Comparison of ENCODE assay signal across 11 mouse cellular contexts in the genomic region with DNA sequence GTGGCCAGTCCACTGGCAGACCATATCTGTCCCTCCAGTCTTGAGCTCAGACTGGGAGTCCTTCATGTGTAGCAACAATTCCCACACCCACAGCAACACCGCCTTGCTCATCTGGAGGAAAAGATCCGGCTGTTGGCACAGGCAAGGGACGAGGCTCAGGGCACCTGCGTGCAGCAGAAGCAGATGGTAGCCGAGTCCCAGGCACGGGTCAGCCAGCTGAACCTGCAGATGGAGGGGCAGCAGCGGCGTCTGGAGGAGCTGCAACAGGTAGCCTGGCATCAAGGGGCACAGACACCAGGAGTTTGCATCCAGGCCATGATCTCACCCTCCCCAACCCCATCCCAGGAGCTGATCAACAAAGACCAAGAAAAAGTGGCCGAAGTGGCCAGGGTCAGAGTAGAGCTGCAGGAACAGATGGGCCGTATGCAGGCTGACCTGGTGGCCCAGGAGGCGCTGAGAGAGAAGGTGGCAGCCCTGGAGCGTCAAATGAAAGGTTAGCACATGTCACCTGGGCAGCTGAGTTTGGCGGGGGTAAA. TPM values are rescaled to one million over a fixed set of nuclear protein-coding genes. Genes with fewer than 3 reads are reported as not detected.
DNase-seq lines count a peak whose midpoint lies in the region; ATAC-seq and TF ChIP-seq lines count a peak whose summit lies in the region.
"Had no signal": no experiment of that assay in that cellular context is flagged by ENCODE, and none has a peak within 500 bp of the region (broad histone marks: within the 10 kb centered on the region; RNA-seq: fewer than 3 reads in every experiment).

No protein-coding gene starts in this region.

- H3K36me3 ChIP-seq in limb, embryonic 10.5 days = peaks cover 54% of the 10 kb centered on the region
- H3K36me3 ChIP-seq in limb, embryonic 12.5 days = peaks cover 58% of the 10 kb centered on the region

- no peak overlapping the region for H3K27ac ChIP-seq in gastrocnemius, adult 2 months
- H3K27ac ChIP-seq in limb, embryonic 10.5 days = no peak overlapping the region
- H3K27ac ChIP-seq in limb, embryonic 12.5 days = no peak overlapping the region
- H3K27ac ChIP-seq: heart, adult 2 months; macrophage had no signal

- peaks cover 9% of the 10 kb centered on the region for H3K4me1 ChIP-seq in lung, adult 2 months (ENCODE audit: control insufficient read depth, insufficient read depth, low read length)
- H3K4me1 ChIP-seq in limb, embryonic 10.5 days = peaks cover 39% of the 10 kb centered on the region
- H3K4me1 ChIP-seq in limb, embryonic 12.5 days (replicated peaks) = peaks cover 18% of the 10 kb centered on the region

- no peak for TF ChIP-seq CTCF in gastrocnemius, adult 2 months (IDR thresholded peaks at IDR 0.05)
- TF ChIP-seq CTCF in lung, adult 2 months (IDR thresholded peaks at IDR 0.05; ENCODE audit: insufficient read depth, low read length) = no peak

- peaks cover 38% of the 10 kb centered on the region for H3K27me3 ChIP-seq in limb, embryonic 10.5 days (ENCODE audit: low read depth, poor library complexity, severe bottlenecking)
- H3K27me3 ChIP-seq in limb, embryonic 12.5 days = peaks cover 29% of the 10 kb centered on the region
- H3K27me3 ChIP-seq: embryonic facial prominence, embryonic 15.5 days had no signal

- 0 out of 2 replicates have a peak, but pooled peaks have one; percentile 17 for TF ChIP-seq POLR2A in lung, adult 2 months (IDR thresholded peaks at IDR 0.05; ENCODE audit: borderline replicate concordance, extremely low read depth, low read depth, low read length)

- H3K4me2 ChIP-seq in limb, embryonic 12.5 days = no peak overlapping the region

- no peaks in the 10 kb centered on the region for H3K9me3 ChIP-seq in limb, embryonic 10.5 days (replicated peaks)
- H3K9me3 ChIP-seq in limb, embryonic 12.5 days = no peaks in the 10 kb centered on the region
- H3K9me3 ChIP-seq: embryonic facial prominence, embryonic 15.5 days; midbrain, embryonic 10.5 days had no signal

- no peak for ATAC-seq in limb, embryonic 12.5 days (ENCODE audit: insufficient number of reproducible peaks, insufficient read depth, low FRiP score, low TSS enrichment, low read depth)

- WGBS in lung, adult 2 months = 87% methylated on average over 13 of the region's 13 CpGs
- 88% methylated on average over 13 of the region's 13 CpGs for WGBS in limb, embryonic 10.5 days
- 89% methylated on average over 13 of the region's 13 CpGs for WGBS in limb, embryonic 12.5 days

- DNase-seq in gastrocnemius, adult 2 months = peak; percentile 22
- DNase-seq in gastrocnemius, postnatal 4 days (ENCODE audit: low spot score in 2 of 2) = no peak
- DNase-seq in lung, adult 2 months = peak; percentile 17
- DNase-seq in lung, postnatal 14 days = no peak
- DNase-seq in limb, embryonic 10.5 days (ENCODE audit: low spot score) = no peak
- no peak for DNase-seq in left cerebral cortex, adult 9 months (ENCODE audit: low spot score in 2 of 2)

- intact Hi-C loops in gastrocnemius, adult 2 months (cut with DNase I) = loop anchor here (1.0 to 2.0 kb wide), 2 partner anchors 29 to 56 kb away; no protein-coding TSS in a partner anchor

- no peak overlapping the region for H3K4me3 ChIP-seq in gastrocnemius, adult 2 months
- H3K4me3 ChIP-seq in lung, adult 2 months (replicated peaks; ENCODE audit: extremely low read depth, low read depth, low read length) = no peak overlapping the region
- peak overlapping the region; percentile 75; the same call in 1 of the 2 replicates for H3K4me3 ChIP-seq in limb, embryonic 10.5 days
- H3K4me3 ChIP-seq in limb, embryonic 12.5 days (replicated peaks) = 0 out of 2 replicates have a peak overlapping the region, but pooled peaks have one; percentile 75

- no peak overlapping the region for H3K9ac ChIP-seq in limb, embryonic 12.5 days (replicated peaks)

RNA-seq across cellular contexts. Expression of a gene that starts 1.4 kb away (rescaled TPM):
- total RNA-seq in gastrocnemius, adult 2 months (2021) = 1 to 10 TPM in 1 of 2 experiments, under 1 TPM in 1; 0.87 to 1.3 TPM
- 1 to 10 TPM; 2.5 to 4.8 TPM for total RNA-seq in gastrocnemius, postnatal 4 days (2021)
- 62.0 and 76.8 TPM in 2 replicates for polyA plus RNA-seq in lung, adult 2 months (2012; rRNA removed)
- 25.4 and 28.8 TPM in 2 replicates for polyA plus RNA-seq in limb, embryonic 10.5 days (2016; fragmentation: Nextera tagmentation; extraction: Ambion mirVana)
- polyA plus RNA-seq in limb, embryonic 12.5 days (2016; fragmentation: Nextera tagmentation; extraction: Ambion mirVana) = 48.5 and 51.2 TPM in 2 replicates

RNA-seq across cellular contexts. Expression of a gene that starts 6.2 kb away (rescaled TPM):
- 1 to 10 TPM; 3.6 to 4.4 TPM for total RNA-seq in gastrocnemius, adult 2 months (2021)
- 10 to 100 TPM; 16.0 to 21.0 TPM for total RNA-seq in gastrocnemius, postnatal 4 days (2021)
- 35.6 and 40.1 TPM in 2 replicates for polyA plus RNA-seq in lung, adult 2 months (2012; rRNA removed)
- polyA plus RNA-seq in limb, embryonic 10.5 days (2016; fragmentation: Nextera tagmentation; extraction: Ambion mirVana) = 52.8 and 60.8 TPM in 2 replicates
- polyA plus RNA-seq in limb, embryonic 12.5 days (2016; fragmentation: Nextera tagmentation; extraction: Ambion mirVana) = 77.9 and 78.4 TPM in 2 replicates

RNA-seq across cellular contexts. Expression of a gene that starts 6.4 kb away (rescaled TPM):
- total RNA-seq in gastrocnemius, adult 2 months (2021) = 10 to 100 TPM; 22.1 to 32.3 TPM
- 10 to 100 TPM; 33.7 to 48.7 TPM for total RNA-seq in gastrocnemius, postnatal 4 days (2021)
- polyA plus RNA-seq in lung, adult 2 months (2012; rRNA removed) = 68.0 and 69.1 TPM in 2 replicates
- polyA plus RNA-seq in limb, embryonic 10.5 days (2016; fragmentation: Nextera tagmentation; extraction: Ambion mirVana) = 122 and 123 TPM in 2 replicates
- polyA plus RNA-seq in limb, embryonic 12.5 days (2016; fragmentation: Nextera tagmentation; extraction: Ambion mirVana) = 131 and 138 TPM in 2 replicates

RNA-seq across cellular contexts. Expression of a gene that starts 7.2 kb away (rescaled TPM):
- 1 to 10 TPM; 6.3 to 8.6 TPM for total RNA-seq in gastrocnemius, adult 2 months (2021)
- 1 to 10 TPM; 4.8 to 5.3 TPM for total RNA-seq in gastrocnemius, postnatal 4 days (2021)
- polyA plus RNA-seq in lung, adult 2 months (2012; rRNA removed) = 326 and 340 TPM in 2 replicates
- polyA plus RNA-seq in limb, embryonic 10.5 days (2016; fragmentation: Nextera tagmentation; extraction: Ambion mirVana) = 14.0 and 15.9 TPM in 2 replicates
- 14.8 and 17.8 TPM in 2 replicates for polyA plus RNA-seq in limb, embryonic 12.5 days (2016; fragmentation: Nextera tagmentation; extraction: Ambion mirVana)

RNA-seq across cellular contexts. Expression of a gene that starts 12.0 kb away (rescaled TPM):
- 10 to 100 TPM in 1 of 2 experiments, 1 to 10 TPM in 1; 9.1 to 15.4 TPM for total RNA-seq in gastrocnemius, adult 2 months (2021)
- total RNA-seq in gastrocnemius, postnatal 4 days (2021) = 10 to 100 TPM in 1 of 2 experiments, 1 to 10 TPM in 1; 9.5 to 10.4 TPM
- 13,780 and 14,250 TPM in 2 replicates for polyA plus RNA-seq in lung, adult 2 months (2012; rRNA removed)
- 15.2 and 16.3 TPM in 2 replicates for polyA plus RNA-seq in limb, embryonic 10.5 days (2016; fragmentation: Nextera tagmentation; extraction: Ambion mirVana)
- 4.6 and 7.2 TPM in 2 replicates for polyA plus RNA-seq in limb, embryonic 12.5 days (2016; fragmentation: Nextera tagmentation; extraction: Ambion mirVana)

Comparison
In these comparisons a context has a peak if more than half of its experiments do, and no peak if none do; other contexts are left out.
1. DNase-seq: peak in gastrocnemius, adult 2 months (single experiment) and lung, adult 2 months (single experiment); none in gastrocnemius, postnatal 4 days (0 of 2), lung, postnatal 14 days (single experiment), limb, embryonic 10.5 days (single experiment) and left cerebral cortex, adult 9 months (0 of 2).
2. H3K4me3 ChIP-seq: peak in limb, embryonic 10.5 days (single experiment) and limb, embryonic 12.5 days (single experiment); none in gastrocnemius, adult 2 months (single experiment) and lung, adult 2 months (single experiment).